Mouse (Mus musculus): Measurements from ENCODE around the gene Zc3hav1l. TPM values are rescaled to one million over a fixed set of nuclear protein-coding genes. Genes with fewer than 3 reads are reported as not detected.

The Zc3hav1l gene
- polyA plus RNA-seq, 1 experiment, result 5.8 TPM

- TF ChIP-seq GATA1 (IDR thresholded peaks at IDR 0.05; ENCODE audit: low read length), result no peak
Measured at GRCm38 (mm10) chr6:38298246-38298635, 818 bp downstream of the Zc3hav1l start.

- TF ChIP-seq GATA1 (IDR thresholded peaks at IDR 0.05; ENCODE audit: low read length), result no peak
Measured at GRCm38 (mm10) chr6:38297580-38298245, 1.3 kb downstream of the Zc3hav1l start.

- no peak for TF ChIP-seq GATA1 (IDR thresholded peaks at IDR 0.05; ENCODE audit: low read length)
Measured at GRCm38 (mm10) chr6:38293708-38294107, 5.4 kb downstream of the Zc3hav1l start.

GRCm38 (mm10) chr6:38292871-38293646 is 6.0 kb downstream of the Zc3hav1l start:
- TF ChIP-seq GATA1 (IDR thresholded peaks at IDR 0.05; ENCODE audit: low read length), result no peak

- TF ChIP-seq GATA1 (IDR thresholded peaks at IDR 0.05; ENCODE audit: low read length), result no peak
Measured at GRCm38 (mm10) chr6:38284422-38284821, 14.6 kb downstream of the Zc3hav1l start.

GRCm38 (mm10) chr6:38264466-38264865 is 34.6 kb downstream of the Zc3hav1l start:
- TF ChIP-seq GATA1 (IDR thresholded peaks at IDR 0.05; ENCODE audit: low read length), result no peak

- TF ChIP-seq GATA1 (IDR thresholded peaks at IDR 0.05; ENCODE audit: low read length), result no peak
Measured at GRCm38 (mm10) chr6:38263393-38264159, 35.5 kb downstream of the Zc3hav1l start.

- no peak for TF ChIP-seq GATA1 (IDR thresholded peaks at IDR 0.05; ENCODE audit: low read length)
Measured at GRCm38 (mm10) chr6:38261877-38262276, 37.2 kb downstream of the Zc3hav1l start.

- TF ChIP-seq GATA1 (IDR thresholded peaks at IDR 0.05; ENCODE audit: low read length), result no peak
Measured at GRCm38 (mm10) chr6:38257506-38257905, 41.6 kb downstream of the Zc3hav1l start.

GRCm38 (mm10) chr6:38256793-38257192 is 42.3 kb downstream of the Zc3hav1l start:
- no peak for TF ChIP-seq GATA1 (IDR thresholded peaks at IDR 0.05; ENCODE audit: low read length)

GRCm38 (mm10) chr6:38255794-38256193 is 43.3 kb downstream of the Zc3hav1l start:
- TF ChIP-seq GATA1 (IDR thresholded peaks at IDR 0.05; ENCODE audit: low read length), result no peak

GRCm38 (mm10) chr6:38253736-38254641 is 45.1 kb downstream of the Zc3hav1l start, which contains the start of gene D630045J12Rik:
Gene D630045J12Rik, minus strand, starts transcription at chr6:38254009.
- no peak for TF ChIP-seq GATA1 (IDR thresholded peaks at IDR 0.05; ENCODE audit: low read length)

GRCm38 (mm10) chr6:38252766-38253735 is 46.0 kb downstream of the Zc3hav1l start:
- TF ChIP-seq GATA1 (IDR thresholded peaks at IDR 0.05; ENCODE audit: low read length), result no peak

- TF ChIP-seq GATA1 (IDR thresholded peaks at IDR 0.05; ENCODE audit: low read length), result no peak
Measured at GRCm38 (mm10) chr6:38252139-38252538, 46.9 kb downstream of the Zc3hav1l start.

Data from G1E-ER4 (cell line).